Mouse (Mus musculus) T-helper 17 cell (primary cell): Measurements from ENCODE around the gene Fbxl15.

Experiments
- in situ Hi-C, 2 experiments: fragments of 300-600 bp; cut with MboI, MseI; formaldehyde crosslinking; loops; 1 replicate in 1 of 2; 2 replicates in 1 of 2; pipeline ENCODE4 v1.15.1; 2025; ENCODE audit warnings: high pct_unique_total_duplicates in 2 of 2

Fbxl15 gene

GRCm38 (mm10) chr19:46308303-46308702 lies 19.7 kb upstream of the Fbxl15 start:
- in situ Hi-C loops, result loop anchor here (5.0 kb wide), 1 partner anchor 171 kb away; no protein-coding TSS in a partner anchor

GRCm38 (mm10) chr19:46308706-46309435 lies 19.1 kb upstream of the Fbxl15 start:
- in situ Hi-C loops, result loop anchor here (5.0 kb wide), 1 partner anchor 172 kb away; no protein-coding TSS in a partner anchor

- in situ Hi-C loops, result loop anchor here (5.0 kb wide), 1 partner anchor 172 kb away; no protein-coding TSS in a partner anchor
Observed at GRCm38 (mm10) chr19:46309651-46310305, 18.2 kb upstream of the Fbxl15 start.

- in situ Hi-C loops, result no loop called here
Observed at GRCm38 (mm10) chr19:46310312-46310865, 17.6 kb upstream of the Fbxl15 start.

DNA sequence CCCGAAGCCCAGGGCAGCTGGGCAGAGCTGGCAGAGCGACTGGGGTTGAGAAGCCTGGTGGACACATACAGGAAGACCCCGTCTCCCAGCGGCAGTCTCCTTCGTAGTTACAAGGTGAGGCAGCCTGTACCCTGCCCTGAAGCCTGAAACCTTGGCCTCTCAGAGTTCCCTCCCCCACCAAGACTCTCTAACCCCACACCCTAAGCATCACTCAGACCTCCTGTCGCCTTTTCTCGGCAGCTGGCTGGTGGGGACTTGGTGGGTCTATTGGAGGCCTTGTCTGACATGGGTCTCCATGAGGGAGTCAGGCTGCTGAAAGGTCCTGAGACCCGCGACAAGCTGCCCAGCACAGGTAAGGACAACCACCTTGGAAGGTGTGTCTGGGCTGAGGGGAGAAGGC lies 16.6 kb upstream of the Fbxl15 start:
- in situ Hi-C loops, result no loop called here

DNA sequence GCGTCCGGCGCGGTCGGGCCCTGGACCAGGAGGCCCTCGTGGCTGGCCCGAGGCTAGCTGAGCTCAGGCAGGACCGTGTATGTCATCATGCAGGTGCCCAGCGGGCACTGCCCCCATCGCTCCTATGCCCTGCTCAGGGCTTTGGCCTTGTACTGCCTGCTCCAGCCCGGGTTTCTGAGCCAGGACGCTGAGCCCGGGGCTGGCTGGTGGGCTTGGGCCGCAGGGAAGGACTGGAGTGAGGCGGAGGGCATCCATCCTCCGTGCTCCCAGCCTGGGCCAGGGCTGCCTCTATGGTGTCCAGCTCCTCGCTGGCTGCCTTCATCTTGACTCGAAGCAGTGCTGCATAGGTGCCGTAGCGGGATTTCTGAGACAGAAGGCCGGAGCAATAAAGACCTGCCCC lies 15.4 kb upstream of the Fbxl15 start:
- in situ Hi-C loops, result no loop called here

DNA sequence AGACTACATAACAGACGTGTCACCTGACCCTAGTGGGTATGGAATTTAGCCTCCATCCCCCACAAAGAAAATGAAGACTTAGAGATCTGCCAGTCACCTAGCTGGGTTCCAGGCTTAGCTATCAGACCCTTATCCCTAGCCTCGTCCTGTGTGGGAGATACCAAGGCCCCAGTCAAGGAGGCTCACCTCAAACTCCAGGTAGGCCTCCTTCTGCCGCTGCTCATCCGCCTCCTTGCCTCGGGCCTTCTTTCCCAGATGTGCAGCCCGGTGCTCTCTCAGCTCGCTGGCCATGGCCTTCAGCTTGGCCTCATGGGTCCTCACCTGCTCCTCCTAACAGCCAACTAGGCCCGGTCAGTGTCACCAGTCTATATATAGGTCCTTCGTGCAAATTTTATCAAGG lies 14.9 kb upstream of the Fbxl15 start:
- in situ Hi-C loops, result no loop called here

DNA sequence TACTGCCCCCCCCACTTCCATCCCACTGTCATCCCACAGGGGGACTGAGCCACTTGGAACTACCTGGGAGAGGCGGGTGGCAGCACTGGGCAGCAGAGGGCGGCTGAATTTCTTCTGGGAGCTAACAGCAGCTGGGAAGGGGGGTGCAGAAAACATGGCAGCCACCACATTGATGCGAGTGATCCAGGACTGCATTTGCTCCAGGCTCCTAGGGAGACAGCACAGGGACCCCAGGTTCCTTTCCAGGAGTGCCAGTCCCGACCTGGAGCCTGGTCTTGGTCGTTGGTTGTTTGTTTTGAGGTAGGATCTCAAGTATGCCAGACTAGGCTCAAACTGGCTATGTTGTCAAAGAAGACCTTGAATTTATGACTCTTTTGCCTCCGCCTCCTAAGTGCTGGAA lies 14.4 kb upstream of the Fbxl15 start:
- in situ Hi-C loops, result no loop called here

DNA sequence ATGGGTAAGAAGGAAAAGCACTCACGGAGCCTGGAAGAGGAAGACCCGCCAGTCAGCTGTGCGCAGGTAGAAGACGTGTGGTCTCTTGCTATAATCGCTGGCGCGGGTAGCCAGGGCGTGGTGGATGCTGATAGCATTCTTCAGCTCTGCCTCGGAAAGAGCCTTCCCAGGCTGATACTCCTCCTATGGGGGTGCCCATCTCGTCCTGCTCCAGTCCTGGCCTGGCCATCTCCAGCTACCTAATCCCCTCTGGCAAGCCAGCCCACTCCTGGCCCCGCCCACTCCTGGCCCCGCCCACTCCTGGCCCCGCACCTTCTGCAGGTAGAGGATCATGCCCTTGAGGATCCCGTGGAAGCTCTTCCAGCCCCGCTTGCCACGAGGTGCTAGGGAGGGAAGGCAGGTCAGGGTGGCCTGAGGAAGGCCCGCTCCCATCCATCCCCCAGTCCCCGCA lies 13.8 kb upstream of the Fbxl15 start:
- in situ Hi-C loops, result no loop called here

- in situ Hi-C loops, result no loop called here
Observed at GRCm38 (mm10) chr19:46314872-46315742, 12.9 kb upstream of the Fbxl15 start.

DNA sequence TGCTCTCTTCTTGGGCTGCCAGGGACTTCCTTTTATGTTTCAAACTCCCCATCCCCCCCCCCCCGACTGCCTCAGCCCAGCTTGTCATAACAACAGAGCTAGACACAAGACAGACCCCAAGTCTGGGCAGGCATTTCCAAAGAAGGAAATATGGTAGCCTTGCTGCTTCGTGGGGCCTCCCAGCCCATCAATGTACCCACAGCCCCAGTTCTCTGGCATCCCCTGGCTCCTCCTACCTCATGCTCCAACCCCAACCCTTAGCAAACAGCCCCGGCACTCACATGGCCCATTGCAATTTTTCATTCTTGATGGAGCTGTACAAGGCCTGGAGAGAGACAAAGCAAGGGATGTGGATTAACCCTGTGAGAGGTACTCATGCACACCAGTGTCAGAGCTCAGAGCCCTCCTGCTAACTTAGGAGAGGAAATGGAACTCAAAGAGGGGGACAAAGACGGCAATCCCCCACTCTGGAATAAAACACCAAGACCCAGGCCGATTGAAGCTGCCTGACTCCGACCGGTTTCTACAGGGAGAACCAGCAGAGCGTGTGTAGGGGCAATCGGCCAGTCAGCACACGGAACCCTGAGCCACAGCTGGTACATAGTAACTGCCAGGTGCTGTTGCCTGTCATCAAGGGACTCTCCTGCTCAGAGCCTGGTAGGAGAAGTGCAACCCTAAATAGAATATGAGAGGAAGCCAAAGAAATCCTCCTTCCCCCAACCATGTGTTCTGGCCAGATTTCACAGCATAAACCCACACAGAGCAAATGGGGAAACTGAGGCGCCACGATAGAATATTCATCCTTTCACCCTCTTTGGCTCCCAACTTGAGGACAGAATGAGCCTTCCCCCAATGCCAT lies 12.0 kb upstream of the Fbxl15 start:
- in situ Hi-C loops, result no loop called here

GRCm38 (mm10) chr19:46316846-46317545 lies 11.0 kb upstream of the Fbxl15 start:
- in situ Hi-C loops, result no loop called here

GRCm38 (mm10) chr19:46317546-46317885 lies 10.5 kb upstream of the Fbxl15 start:
- in situ Hi-C loops, result no loop called here

DNA sequence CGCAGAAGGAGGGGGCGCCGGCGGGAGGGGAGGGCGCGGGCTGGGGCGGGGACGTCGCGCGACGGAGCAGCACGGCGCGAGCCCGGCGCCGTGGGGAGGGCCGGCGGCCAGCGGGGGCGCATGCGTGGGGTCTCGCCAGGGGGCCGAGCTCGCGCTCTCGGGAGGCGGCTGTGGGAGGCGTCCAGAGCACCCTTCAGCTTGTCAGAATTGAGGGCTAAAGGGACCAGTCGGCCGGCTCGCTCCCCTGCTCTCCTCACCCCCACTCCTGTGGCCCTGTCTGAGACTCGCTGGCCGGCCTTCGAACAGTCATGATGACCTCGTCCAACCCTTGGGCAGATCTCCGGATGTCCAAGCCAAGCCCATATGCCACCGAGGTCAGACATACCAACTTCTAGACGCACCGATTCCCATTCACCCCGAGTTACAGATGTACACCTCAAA lies 9.9 kb upstream of the Fbxl15 start:
- in situ Hi-C loops, result no loop called here

GRCm38 (mm10) chr19:46318586-46319378 lies 9.2 kb upstream of the Fbxl15 start:
- in situ Hi-C loops, result no loop called here

DNA sequence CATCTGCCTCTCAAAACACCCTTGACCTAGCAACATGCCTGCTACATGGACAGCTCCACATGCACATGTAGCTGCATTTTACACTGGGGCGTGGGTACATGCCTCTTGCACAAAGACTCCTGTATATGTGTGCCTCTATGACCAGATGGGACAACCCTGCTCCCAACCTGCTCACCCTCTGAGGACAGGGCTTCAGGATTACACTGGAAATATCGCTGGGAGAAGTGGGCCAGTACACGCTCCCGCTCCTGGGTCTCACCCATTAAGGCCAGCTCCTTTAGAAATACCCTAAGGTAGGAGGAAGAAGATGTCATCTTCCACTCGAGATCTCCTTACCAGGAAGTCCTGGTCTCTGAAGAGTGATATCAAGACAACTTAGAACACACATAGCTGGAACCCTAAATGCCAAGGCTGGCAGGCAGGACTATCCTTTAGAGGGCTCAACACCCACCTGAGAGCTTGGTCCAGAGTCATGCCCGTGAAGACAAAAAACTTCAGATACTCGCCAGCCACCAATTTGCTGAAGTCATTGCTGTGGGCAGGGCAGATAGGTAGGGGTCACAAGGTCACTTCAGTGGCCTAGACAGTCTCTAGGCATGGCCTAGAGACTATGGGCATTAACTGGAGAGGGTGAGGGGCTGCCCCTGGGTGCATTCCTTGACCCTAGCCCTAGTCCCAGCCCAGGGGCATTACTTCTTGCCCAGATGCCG lies 7.8 kb upstream of the Fbxl15 start:
- in situ Hi-C loops, result no loop called here

DNA sequence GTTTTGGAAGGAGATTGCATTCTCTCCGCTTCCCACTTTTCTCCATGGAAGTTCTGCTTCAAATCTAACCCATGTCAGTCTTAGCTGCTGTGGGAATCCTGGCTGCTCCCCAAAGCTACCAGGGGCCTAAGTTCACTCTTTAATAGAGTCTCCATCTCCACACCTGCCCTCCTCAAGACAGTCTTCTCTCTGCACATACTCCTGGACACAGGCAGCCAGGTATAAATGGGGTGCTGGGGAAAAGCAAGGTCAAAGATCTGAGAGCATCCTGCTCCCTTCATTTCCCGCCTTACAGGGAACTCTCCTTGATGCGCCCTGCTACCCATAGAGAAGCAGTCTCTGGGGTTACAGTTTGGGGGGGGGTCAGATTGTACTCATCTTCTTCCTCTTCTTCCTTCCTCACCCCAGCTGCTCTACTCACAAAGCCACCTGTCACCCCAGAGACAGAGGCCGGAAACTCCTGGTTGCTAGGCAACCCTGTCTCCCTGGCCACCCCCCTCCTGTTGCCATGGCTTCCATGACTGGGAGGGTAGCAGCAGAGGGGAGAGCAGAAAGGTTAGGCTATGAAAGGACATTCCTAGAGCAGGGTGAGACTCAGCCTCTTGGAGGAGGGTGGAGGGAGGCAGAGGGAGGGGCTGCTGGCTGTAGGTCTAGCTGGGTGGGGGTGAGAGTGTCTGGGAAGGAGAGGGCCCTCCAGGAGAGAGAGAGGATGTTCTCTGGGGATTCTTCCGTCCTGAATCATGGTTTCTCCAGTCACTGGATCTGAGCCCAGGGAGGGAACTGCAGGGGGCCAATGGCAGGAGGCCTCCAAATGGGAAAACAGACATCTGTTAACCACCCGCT lies 6.7 kb upstream of the Fbxl15 start:
- in situ Hi-C loops, result no loop called here
